ENCODE assay signal across 17 mouse cellular contexts in genomic region chr10:92928256-92928655, GRCm38 (mm10).
A peak's percentile ranks its signal among the peaks of the same experiment; 100 is the strongest.
DNase-seq lines count a peak whose midpoint lies in the region; ATAC-seq and TF ChIP-seq lines count a peak whose summit lies in the region.
"Had no signal": no experiment of that assay in that cellular context is flagged by ENCODE, and none has a peak within 500 bp of the region (broad histone marks: within the 10 kb centered on the region; RNA-seq: fewer than 3 reads in every experiment).

No protein-coding gene starts in this region.

- no peaks in the 10 kb centered on the region for H3K4me1 ChIP-seq in cerebellum, adult 2 months (ENCODE audit: control insufficient read depth, insufficient read depth, low read length)
- H3K4me1 ChIP-seq in forebrain, embryonic 11.5 days (replicated peaks; ENCODE audit: control insufficient read depth, insufficient read depth, low read length), result no peaks in the 10 kb centered on the region
- H3K4me1 ChIP-seq: hindbrain, embryonic 10.5 days; limb, embryonic 10.5 days; neural tube, embryonic 12.5 days had no signal

- no peaks in the 10 kb centered on the region for H3K36me3 ChIP-seq in forebrain, embryonic 11.5 days (ENCODE audit: control insufficient read depth, insufficient read depth, low read length)
- H3K36me3 ChIP-seq: hindbrain, embryonic 10.5 days; limb, embryonic 10.5 days; neural tube, embryonic 12.5 days had no signal

- 75% methylated on average over 3 of the region's 3 CpGs for WGBS in cerebellum, adult 2 months
- WGBS in forebrain, embryonic 11.5 days, result 88% methylated on average over 3 of the region's 3 CpGs

- no peak for TF ChIP-seq POLR2A in cerebellum, adult 2 months (IDR thresholded peaks at IDR 0.05; ENCODE audit: borderline replicate concordance, insufficient read depth, low read length)

- H3K9me3 ChIP-seq in forebrain, embryonic 11.5 days (ENCODE audit: control insufficient read depth, low read length), result no peaks in the 10 kb centered on the region
- H3K9me3 ChIP-seq: hindbrain, embryonic 10.5 days; limb, embryonic 10.5 days; neural tube, embryonic 12.5 days had no signal

- H3K9ac ChIP-seq in forebrain, embryonic 11.5 days (ENCODE audit: low read length), result no peak overlapping the region
- H3K9ac ChIP-seq: liver, embryonic 14.5 days; neural tube, embryonic 12.5 days had no signal

- H3K27me3 ChIP-seq in cerebellum, adult 2 months (ENCODE audit: control insufficient read depth, insufficient read depth, low read length), result no peaks in the 10 kb centered on the region
- H3K27me3 ChIP-seq in forebrain, embryonic 11.5 days (ENCODE audit: control insufficient read depth, insufficient read depth, low read length), result no peaks in the 10 kb centered on the region
- H3K27me3 ChIP-seq: neural tube, embryonic 12.5 days had no signal

- TF ChIP-seq CTCF in cerebellum, adult 2 months (IDR thresholded peaks at IDR 0.05; ENCODE audit: borderline replicate concordance, insufficient read depth, low read depth, low read length), result no peak

- H3K4me3 ChIP-seq in cerebellum, adult 2 months (replicated peaks; ENCODE audit: insufficient read depth, low read depth, low read length), result no peak overlapping the region
- no peak overlapping the region for H3K4me3 ChIP-seq in forebrain, embryonic 11.5 days (ENCODE audit: low read depth, low read length)
- H3K4me3 ChIP-seq: hindbrain, embryonic 10.5 days; limb, embryonic 10.5 days; neural tube, embryonic 12.5 days had no signal

- peak; percentile 29 to 30 for DNase-seq in cerebellum, postnatal 10 days
- no peak for DNase-seq in cerebellum, adult 2 months
- peak; percentile 42 for DNase-seq in kidney, postnatal 10 days
- no peak for DNase-seq in kidney, adult 11 months
- DNase-seq in 3134 (ENCODE audit: extremely low read depth, insufficient read length, low spot score), result peak; percentile 10
- DNase-seq in adrenal gland, adult 2 months, result peak; percentile 80
- no peak for DNase-seq in forebrain, embryonic 11.5 days (ENCODE audit: low spot score)
- DNase-seq: B cell, adult 2 months; lung, postnatal 4 days; spleen, adult 18-20 months had no signal

- no peak overlapping the region for H3K4me2 ChIP-seq in forebrain, embryonic 11.5 days (ENCODE audit: low read depth, low read length, severe bottlenecking)
- H3K4me2 ChIP-seq: neural tube, embryonic 12.5 days had no signal

- no peak for ATAC-seq in inflammation-experienced regulatory T-cells, adult 6 months
- ATAC-seq in forebrain, embryonic 11.5 days (replicated peaks; ENCODE audit: low FRiP score), result no peak
- ATAC-seq: intestine, embryonic 16.5 days; midbrain, embryonic 16.5 days had no signal

- no peak overlapping the region for H3K27ac ChIP-seq in cerebellum, adult 2 months (ENCODE audit: insufficient read depth, low read length)
- H3K27ac ChIP-seq in forebrain, embryonic 11.5 days (ENCODE audit: low read depth, low read length), result no peak overlapping the region
- H3K27ac ChIP-seq: hindbrain, embryonic 10.5 days; limb, embryonic 10.5 days; liver, embryonic 14.5 days; neural tube, embryonic 12.5 days had no signal

Comparison
In these comparisons a context has a peak if more than half of its experiments do, and no peak if none do; other contexts are left out.
1. DNase-seq: peak in cerebellum, postnatal 10 days (2 of 2), kidney, postnatal 10 days (single experiment), 3134 (single experiment) and adrenal gland, adult 2 months (single experiment); none in cerebellum, adult 2 months (0 of 2), kidney, adult 11 months (single experiment) and forebrain, embryonic 11.5 days (single experiment).